Mouse (Mus musculus) neutrophil, adult 59 days (primary cell): ENCODE results near the gene Ccng1. TPM values are rescaled to one million over a fixed set of nuclear protein-coding genes. Genes with fewer than 3 reads are reported as not detected.

Source experiments
- total RNA-seq, 2 experiments: library from RNA; stranded (reverse); gene quantifications; 1 replicate in 1 of 2; 2 replicates in 1 of 2; pipeline ENCODE4 v1.2.4; 2023

Gene Ccng1
- 10 to 100 TPM; 22.8 to 25.5 TPM for total RNA-seq

GRCm38 (mm10) chr11:40755109-40755627 is at the start of gene Ccng1:
Gene Ccng1, minus strand, starts transcription at chr11:40755311.

GRCm38 (mm10) chr11:40733339-40734174 is 21.6 kb downstream of the Ccng1 start, which contains the start of the genes Hmmr and Nudcd2:
Gene Hmmr, minus strand, starts transcription at chr11:40733422.
Gene Nudcd2, plus strand, starts transcription at chr11:40733667.

Other genes starting within 250 kb of the Ccng1 start
- gene Mat2b, start 60.1 kb downstream of the Ccng1 start, total RNA-seq, result 10 to 100 TPM; 46.3 to 58.6 TPM
- 10 to 100 TPM; 23.4 to 25.2 TPM for gene Hmmr, start 21.9 kb downstream of the Ccng1 start, total RNA-seq
- 10 to 100 TPM in 1 of 2 experiments, 1 to 10 TPM in 1; 7.7 to 11.7 TPM for gene Nudcd2, start 21.6 kb downstream of the Ccng1 start, total RNA-seq